Mouse (Mus musculus): ENCODE results near the gene Mitf.

GRCm38 (mm10) chr6:97826642-97827275, 19.9 kb downstream of the Mitf start:
- TF ChIP-seq CTCF (IDR thresholded peaks at IDR 0.05) (no peak), EP300 (IDR thresholded peaks at IDR 0.05) (peak; percentile 61)

Data from lung, postnatal 0 days (tissue).